Mouse (Mus musculus): ENCODE measurements around the gene Slc25a17. TPM values are rescaled to one million over a fixed set of nuclear protein-coding genes. Genes with fewer than 3 reads are reported as not detected.

Slc25a17 gene
- polyA plus RNA-seq, 1 experiment = 56.0 TPM

DNA sequence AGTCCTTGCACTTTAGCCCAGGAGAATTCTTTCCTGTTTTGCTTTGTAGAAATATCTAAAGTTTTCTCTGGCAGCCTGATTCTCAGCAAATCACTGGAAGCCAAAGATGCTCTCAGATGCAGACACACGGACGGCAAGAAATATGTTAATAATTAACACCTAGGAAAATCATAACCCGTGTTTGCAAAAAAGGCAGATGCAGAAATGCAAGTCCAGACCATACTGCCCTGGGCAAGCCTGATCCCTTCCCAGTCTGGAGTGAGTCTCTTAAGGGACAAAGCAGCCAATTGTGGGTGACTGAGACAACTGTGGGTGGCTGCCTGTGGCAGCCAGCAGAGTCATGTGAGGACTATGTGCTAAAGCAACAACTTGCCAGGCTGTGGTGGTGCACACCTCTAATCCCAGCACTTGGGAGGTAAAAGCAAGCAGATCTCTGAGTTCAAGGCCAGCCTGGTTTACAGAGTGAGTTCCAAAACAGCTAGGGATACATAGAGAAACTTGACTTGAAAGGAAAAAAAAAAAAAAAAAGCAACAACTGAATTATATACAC, 60.0 kb downstream of the Slc25a17 start:
- Histone ChIP-seq H3K27me3 (ENCODE audit: control insufficient read depth, insufficient read depth, low read length) (no peaks in the 10 kb centered on the region), H3K4me3 (replicated peaks; ENCODE audit: insufficient read depth, low read depth, low read length) (no peak overlapping the region), H3K27ac (ENCODE audit: insufficient read depth, low read length) (no peak overlapping the region), H3K4me1 (ENCODE audit: control insufficient read depth, insufficient read depth, low read length) (no peaks in the 10 kb centered on the region)
- DNase-seq = no peak
- TF ChIP-seq POLR2A (IDR thresholded peaks at IDR 0.05; ENCODE audit: borderline replicate concordance, insufficient read depth, low read length) = no peak
- TF ChIP-seq CTCF (IDR thresholded peaks at IDR 0.05; ENCODE audit: borderline replicate concordance, insufficient read depth, low read depth, low read length) = no peak
- WGBS = 84% methylated on average over 3 of the region's 3 CpGs

DNA sequence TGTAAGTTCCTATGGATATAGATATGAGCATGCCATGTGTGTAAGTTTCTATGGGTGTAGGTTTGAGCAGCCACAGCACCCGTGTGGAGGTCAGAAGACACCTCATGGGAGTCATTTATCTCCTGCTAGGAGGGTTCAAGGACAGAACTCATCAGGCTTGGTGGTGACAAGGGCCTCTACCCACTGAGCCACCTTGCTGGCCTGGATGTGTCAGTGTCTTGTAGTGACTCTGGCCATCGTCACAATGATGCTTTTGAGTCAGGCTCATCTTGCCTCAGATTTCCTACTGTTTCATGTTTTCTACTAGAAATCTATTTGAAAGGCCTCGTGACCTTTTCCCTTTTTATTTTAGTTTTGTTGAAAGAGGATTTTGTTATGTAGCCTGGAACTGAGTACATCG, 61.1 kb downstream of the Slc25a17 start:
- no peaks in the 10 kb centered on the region for H3K4me1 ChIP-seq (ENCODE audit: control insufficient read depth, insufficient read depth, low read length)
- TF ChIP-seq POLR2A (IDR thresholded peaks at IDR 0.05; ENCODE audit: borderline replicate concordance, insufficient read depth, low read length) = no peak
- TF ChIP-seq CTCF (IDR thresholded peaks at IDR 0.05; ENCODE audit: borderline replicate concordance, insufficient read depth, low read depth, low read length) = no peak
- H3K27ac ChIP-seq (ENCODE audit: insufficient read depth, low read length) = no peak overlapping the region
- no peak overlapping the region for H3K4me3 ChIP-seq (replicated peaks; ENCODE audit: insufficient read depth, low read depth, low read length)
- 92% methylated on average over 4 of the region's 4 CpGs for WGBS
- no peak for DNase-seq
- H3K27me3 ChIP-seq (ENCODE audit: control insufficient read depth, insufficient read depth, low read length) = no peaks in the 10 kb centered on the region

DNA sequence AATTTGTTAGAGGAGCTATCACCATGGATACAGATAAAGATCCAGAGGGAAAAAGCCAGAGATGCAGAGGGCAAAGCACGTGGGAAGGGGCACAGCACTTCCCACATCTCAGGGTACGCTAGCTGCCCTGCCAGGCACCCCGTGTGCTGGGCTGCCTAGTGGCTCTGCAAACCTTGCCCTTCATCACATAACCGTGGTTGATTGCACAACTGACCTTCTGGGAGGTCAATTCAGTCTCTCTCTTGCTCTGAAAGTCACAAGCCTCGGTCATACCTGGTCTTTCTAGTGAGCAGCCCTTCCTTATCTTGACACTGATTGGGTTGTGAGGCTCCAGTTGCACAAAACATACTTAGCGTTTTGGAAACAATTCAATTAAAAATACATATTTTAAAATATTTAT, 62.4 kb downstream of the Slc25a17 start:
- Histone ChIP-seq H3K27me3 (ENCODE audit: control insufficient read depth, insufficient read depth, low read length) (no peaks in the 10 kb centered on the region), H3K4me1 (ENCODE audit: control insufficient read depth, insufficient read depth, low read length) (no peaks in the 10 kb centered on the region), H3K27ac (ENCODE audit: insufficient read depth, low read length) (no peak overlapping the region), H3K4me3 (replicated peaks; ENCODE audit: insufficient read depth, low read depth, low read length) (no peak overlapping the region)
- TF ChIP-seq CTCF (IDR thresholded peaks at IDR 0.05; ENCODE audit: borderline replicate concordance, insufficient read depth, low read depth, low read length) (no peak), POLR2A (IDR thresholded peaks at IDR 0.05; ENCODE audit: borderline replicate concordance, insufficient read depth, low read length) (no peak)
- WGBS = 67% methylated on average over 6 of the region's 6 CpGs
- no peak for DNase-seq

DNA sequence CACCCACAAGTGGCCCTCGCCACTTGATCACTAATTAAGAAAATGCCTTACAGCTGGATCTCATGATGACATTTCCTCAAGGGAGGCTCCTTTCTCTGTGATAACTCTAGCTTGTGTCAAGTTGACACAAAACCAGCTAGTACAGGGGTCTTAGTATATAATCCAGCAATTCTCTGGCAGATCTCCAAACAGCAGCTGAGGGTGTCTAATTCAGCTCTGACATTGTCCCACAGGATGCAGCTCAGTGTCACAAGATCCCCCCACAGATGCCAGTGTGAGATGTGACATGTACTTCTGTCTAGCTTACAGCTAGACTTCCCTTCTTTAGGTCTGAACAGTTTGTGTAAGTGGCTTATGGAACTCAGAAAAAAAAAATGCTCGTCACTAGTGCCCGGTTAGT, 63.1 kb downstream of the Slc25a17 start:
- DNase-seq = no peak
- no peak overlapping the region for H3K27ac ChIP-seq (ENCODE audit: insufficient read depth, low read length)
- WGBS = 90% methylated on average over 3 of the region's 3 CpGs
- no peaks in the 10 kb centered on the region for H3K27me3 ChIP-seq (ENCODE audit: control insufficient read depth, insufficient read depth, low read length)
- no peak for TF ChIP-seq POLR2A (IDR thresholded peaks at IDR 0.05; ENCODE audit: borderline replicate concordance, insufficient read depth, low read length)
- TF ChIP-seq CTCF (IDR thresholded peaks at IDR 0.05; ENCODE audit: borderline replicate concordance, insufficient read depth, low read depth, low read length) = no peak
- no peak overlapping the region for H3K4me3 ChIP-seq (replicated peaks; ENCODE audit: insufficient read depth, low read depth, low read length)
- H3K4me1 ChIP-seq (ENCODE audit: control insufficient read depth, insufficient read depth, low read length) = no peaks in the 10 kb centered on the region

DNA sequence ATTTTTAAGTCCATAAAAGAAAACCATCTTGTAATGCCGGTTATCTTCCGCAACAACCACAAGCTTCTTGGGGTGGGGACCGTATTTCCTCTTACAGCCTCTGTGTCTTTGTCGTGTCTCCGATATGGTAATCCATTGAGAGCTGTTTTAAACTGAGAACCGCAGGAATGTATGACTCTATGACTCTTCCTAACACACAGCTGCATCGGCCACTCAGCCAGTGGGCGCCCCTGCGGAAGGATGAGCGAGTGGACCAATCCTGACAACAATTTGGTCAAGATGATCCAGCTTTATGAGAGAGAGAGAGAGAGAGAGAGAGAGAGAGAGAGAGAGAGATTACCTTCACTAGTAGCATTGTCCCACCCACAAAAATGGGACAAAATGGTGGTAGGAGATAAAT, 65.7 kb downstream of the Slc25a17 start:
- 95% methylated on average over 10 of the region's 10 CpGs for WGBS
- Histone ChIP-seq H3K4me1 (ENCODE audit: control insufficient read depth, insufficient read depth, low read length) (no peaks in the 10 kb centered on the region), H3K4me3 (replicated peaks; ENCODE audit: insufficient read depth, low read depth, low read length) (no peak overlapping the region), H3K27me3 (ENCODE audit: control insufficient read depth, insufficient read depth, low read length) (no peaks in the 10 kb centered on the region), H3K27ac (ENCODE audit: insufficient read depth, low read length) (no peak overlapping the region)
- no peak for DNase-seq
- TF ChIP-seq CTCF (IDR thresholded peaks at IDR 0.05; ENCODE audit: borderline replicate concordance, insufficient read depth, low read depth, low read length) (no peak), POLR2A (IDR thresholded peaks at IDR 0.05; ENCODE audit: borderline replicate concordance, insufficient read depth, low read length) (no peak)

DNA sequence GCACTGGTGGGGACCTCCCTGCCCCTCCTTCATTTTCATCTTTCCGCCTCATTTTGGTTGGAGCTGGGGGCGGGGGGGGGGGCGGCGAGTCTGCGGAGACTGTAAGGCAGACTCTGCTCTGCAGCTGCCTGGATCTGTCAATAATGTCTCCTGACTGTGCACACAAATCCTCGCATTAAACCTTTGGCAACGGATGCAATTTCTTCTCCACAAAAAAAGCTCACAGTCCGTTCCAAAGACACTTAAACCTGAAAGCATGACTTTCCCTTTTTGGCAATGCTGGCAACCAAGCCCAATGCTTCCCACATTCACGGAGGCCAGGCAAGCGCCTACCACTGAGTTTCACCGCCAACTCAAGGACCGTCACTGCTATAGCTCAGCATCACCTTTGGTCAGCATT, 66.2 kb downstream of the Slc25a17 start:
- no peaks in the 10 kb centered on the region for H3K4me1 ChIP-seq (ENCODE audit: control insufficient read depth, insufficient read depth, low read length)
- no peak for DNase-seq

DNA sequence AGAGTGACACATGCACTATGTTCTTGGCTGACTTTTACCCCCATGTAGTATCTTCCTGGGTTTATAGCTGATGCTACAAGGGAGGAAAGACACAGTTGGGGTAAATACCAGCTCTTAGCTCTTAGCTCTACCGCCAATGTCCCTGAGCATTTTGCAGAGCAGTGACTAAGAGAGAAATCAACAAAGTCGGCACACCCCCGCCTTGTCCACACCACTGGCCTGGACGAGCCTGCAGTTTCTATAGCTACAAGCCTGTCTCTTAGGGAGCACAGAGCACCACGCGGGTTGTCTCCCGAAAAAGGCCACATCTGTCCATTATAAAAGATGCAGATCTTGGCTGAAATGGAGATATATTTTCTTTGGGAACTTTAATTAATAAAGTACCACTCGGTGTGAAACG, 69.9 kb downstream of the Slc25a17 start:
- Histone ChIP-seq H3K4me3 (replicated peaks; ENCODE audit: insufficient read depth, low read depth, low read length) (no peak overlapping the region), H3K27me3 (ENCODE audit: control insufficient read depth, insufficient read depth, low read length) (no peaks in the 10 kb centered on the region), H3K4me1 (ENCODE audit: control insufficient read depth, insufficient read depth, low read length) (no peaks in the 10 kb centered on the region), H3K27ac (ENCODE audit: insufficient read depth, low read length) (no peak overlapping the region)
- 90% methylated on average over 9 of the region's 9 CpGs for WGBS
- no peak for DNase-seq
- TF ChIP-seq CTCF (IDR thresholded peaks at IDR 0.05; ENCODE audit: borderline replicate concordance, insufficient read depth, low read depth, low read length) (no peak), POLR2A (IDR thresholded peaks at IDR 0.05; ENCODE audit: borderline replicate concordance, insufficient read depth, low read length) (no peak)

More for the DNA sequence above, 66.2 kb downstream of the Slc25a17 start:
- no peak overlapping the region for H3K4me3 ChIP-seq (replicated peaks; ENCODE audit: insufficient read depth, low read depth, low read length)
- TF ChIP-seq POLR2A (IDR thresholded peaks at IDR 0.05; ENCODE audit: borderline replicate concordance, insufficient read depth, low read length) (no peak), CTCF (IDR thresholded peaks at IDR 0.05; ENCODE audit: borderline replicate concordance, insufficient read depth, low read depth, low read length) (no peak)
- H3K27me3 ChIP-seq (ENCODE audit: control insufficient read depth, insufficient read depth, low read length) = no peaks in the 10 kb centered on the region
- no peak overlapping the region for H3K27ac ChIP-seq (ENCODE audit: insufficient read depth, low read length)
- 42% methylated on average over 12 of the region's 12 CpGs for WGBS

DNA sequence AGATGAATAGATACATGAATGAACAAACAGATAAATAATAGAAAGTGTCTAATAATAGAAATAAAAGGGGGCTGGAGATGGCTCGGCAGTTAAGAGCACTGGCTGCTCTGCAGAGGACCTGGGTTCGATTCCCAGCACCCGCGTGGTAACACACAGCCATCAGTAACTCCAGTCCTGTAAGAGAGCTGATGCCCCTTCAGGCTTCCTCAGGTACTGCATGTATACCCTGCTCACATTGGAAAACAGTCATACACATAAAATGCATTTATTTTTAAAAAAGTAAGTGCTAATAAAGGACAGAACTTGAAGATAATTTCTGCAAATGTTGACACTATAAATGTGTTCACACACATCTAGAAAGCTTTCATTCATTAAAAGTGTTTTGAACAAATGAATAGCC, 70.4 kb downstream of the Slc25a17 start:
- WGBS = 93% methylated on average over 4 of the region's 4 CpGs
- no peaks in the 10 kb centered on the region for H3K27me3 ChIP-seq (ENCODE audit: control insufficient read depth, insufficient read depth, low read length)
- DNase-seq = no peak
- H3K27ac ChIP-seq (ENCODE audit: insufficient read depth, low read length) = no peak overlapping the region
- no peak overlapping the region for H3K4me3 ChIP-seq (replicated peaks; ENCODE audit: insufficient read depth, low read depth, low read length)
- TF ChIP-seq POLR2A (IDR thresholded peaks at IDR 0.05; ENCODE audit: borderline replicate concordance, insufficient read depth, low read length) = no peak
- H3K4me1 ChIP-seq (ENCODE audit: control insufficient read depth, insufficient read depth, low read length) = no peaks in the 10 kb centered on the region

Measured in cerebellum, adult 2 months (tissue).